Mouse (Mus musculus) CD8-positive naive resting alpha-beta T cell, adult 2 months (primary cell): ENCODE data around the gene Ecsit.

ENCODE experiments used
- DNase-seq, 2 experiments: peaks; one replicate each; pipeline ENCODE4 v3.0.0; 2022; ENCODE audit warnings: low read depth in 2 of 2, low spot score in 2 of 2

Ecsit gene

DNA sequence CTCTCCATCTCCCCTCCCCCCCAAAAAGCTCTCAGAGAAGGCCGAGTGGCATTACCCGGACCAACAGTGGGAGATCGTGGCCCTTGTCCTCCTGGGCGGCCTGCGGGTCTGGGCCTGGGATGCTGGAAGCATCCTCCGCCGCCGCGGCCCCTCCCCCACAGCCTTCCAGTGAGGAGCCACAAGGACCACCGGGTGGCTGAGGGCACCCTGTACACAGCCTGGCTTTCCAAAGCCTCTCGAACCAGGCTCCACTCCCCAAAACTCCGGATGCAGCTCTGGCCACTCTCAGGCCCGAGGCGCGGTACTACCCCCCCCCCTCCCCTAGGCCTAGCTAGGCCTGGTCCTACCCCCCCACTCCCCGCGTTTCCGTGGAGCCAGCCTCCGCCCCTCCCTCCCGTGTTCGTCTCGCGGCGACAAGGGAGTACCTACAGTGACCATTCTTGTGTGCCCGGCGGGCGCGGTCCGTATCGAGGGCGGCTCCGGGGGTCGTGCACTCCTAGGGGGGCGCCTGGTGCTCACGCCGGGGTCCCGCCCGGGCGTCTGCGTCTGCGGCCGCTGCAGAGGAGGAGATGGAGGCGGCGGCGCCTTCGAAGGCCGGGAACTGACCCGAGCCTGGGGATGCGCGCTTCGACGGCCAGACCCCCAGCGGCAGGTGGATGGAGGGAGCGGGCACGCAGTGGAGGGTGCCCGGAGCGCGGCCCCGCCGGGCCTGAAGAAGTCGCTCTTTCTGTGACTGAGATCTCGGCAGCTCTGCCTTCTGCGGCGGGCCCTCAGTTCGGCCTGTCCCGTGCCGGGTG lies 33.9 kb downstream of the Ecsit start:
- DNase-seq = no peak

GRCm38 (mm10) chr9:22050351-22050889 lies 34.8 kb downstream of the Ecsit start:
- no peak for DNase-seq

GRCm38 (mm10) chr9:22049721-22050270 lies 35.4 kb downstream of the Ecsit start:
- DNase-seq = no peak

DNA sequence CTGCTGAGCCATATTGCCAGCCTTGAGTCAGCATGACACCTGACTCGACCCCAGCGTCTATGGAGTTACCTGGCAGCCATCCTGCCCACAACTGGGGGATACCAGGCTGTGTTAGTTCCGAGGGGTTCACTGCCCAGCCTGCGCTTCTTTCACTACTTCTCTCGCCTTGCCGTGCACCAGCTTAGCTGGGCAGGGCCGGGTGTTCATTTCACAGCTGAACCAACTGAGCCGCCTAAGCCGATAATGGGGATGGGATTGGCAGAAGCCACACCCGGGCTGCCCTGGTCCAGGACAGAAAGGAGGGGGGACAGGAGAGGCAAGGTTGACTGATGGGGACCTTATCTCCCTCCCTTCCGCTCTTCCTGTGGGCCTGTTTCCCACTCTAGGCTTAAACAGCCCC lies 35.9 kb downstream of the Ecsit start:
- DNase-seq = no peak

GRCm38 (mm10) chr9:22047329-22047728 lies 37.9 kb downstream of the Ecsit start:
- no peak for DNase-seq

- no peak for DNase-seq
Measured at GRCm38 (mm10) chr9:22041832-22042231, 43.4 kb downstream of the Ecsit start.

DNA sequence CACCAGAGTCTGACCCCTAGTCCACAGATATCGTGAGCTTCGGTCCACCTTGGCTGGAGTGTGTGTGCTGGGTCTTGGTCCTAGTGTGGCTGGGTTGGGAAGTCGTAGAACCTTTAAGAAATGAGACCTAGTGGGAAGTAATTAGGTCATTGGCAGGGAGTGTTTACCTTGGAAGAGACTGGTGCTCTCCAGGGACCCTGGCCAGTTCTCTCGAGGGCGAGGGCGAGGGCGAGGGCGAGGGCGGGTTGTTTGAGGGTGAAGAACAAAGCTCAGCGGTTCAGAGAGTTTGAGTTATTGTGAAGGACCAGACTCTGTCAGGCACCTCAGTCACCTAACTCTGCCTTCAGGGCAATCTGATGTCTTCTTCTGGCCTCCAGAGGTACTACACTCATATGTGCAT lies 47.4 kb downstream of the Ecsit start:
- no peak for DNase-seq

- DNase-seq = no peak
Measured at GRCm38 (mm10) chr9:22035300-22036044, 49.8 kb downstream of the Ecsit start.

- no peak for DNase-seq
Measured at GRCm38 (mm10) chr9:22030386-22030785, 54.9 kb downstream of the Ecsit start.

GRCm38 (mm10) chr9:22028467-22028866 lies 56.8 kb downstream of the Ecsit start:
- no peak for DNase-seq

DNA sequence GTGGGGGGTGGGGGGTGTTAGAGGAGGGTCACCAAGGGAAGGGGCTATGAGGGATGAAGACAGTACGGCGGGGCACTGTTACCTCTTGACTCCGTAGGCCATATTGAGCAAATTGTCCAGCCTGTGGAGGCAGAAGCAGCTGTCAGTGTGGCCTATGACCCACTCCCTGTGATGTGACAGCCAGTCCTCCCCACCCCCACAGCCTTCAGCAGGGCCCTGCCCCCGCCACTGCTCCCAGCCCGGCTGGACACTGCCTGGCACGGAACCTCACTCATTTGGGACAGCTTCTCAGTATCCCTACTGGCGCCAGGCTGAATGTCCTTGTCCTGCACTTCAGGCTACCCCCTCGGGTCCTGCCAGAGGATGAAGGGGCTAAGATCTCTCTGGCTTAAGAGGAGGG lies 60.6 kb downstream of the Ecsit start:
- no peak for DNase-seq
